Mouse (Mus musculus): ENCODE measurements around the gene Pm20d1. TPM values are rescaled to one million over a fixed set of nuclear protein-coding genes. Genes with fewer than 3 reads are reported as not detected.

Pm20d1 gene
- total and polyA plus RNA-seq, 2 experiments, result 35.5 to 62.0 TPM

DNA sequence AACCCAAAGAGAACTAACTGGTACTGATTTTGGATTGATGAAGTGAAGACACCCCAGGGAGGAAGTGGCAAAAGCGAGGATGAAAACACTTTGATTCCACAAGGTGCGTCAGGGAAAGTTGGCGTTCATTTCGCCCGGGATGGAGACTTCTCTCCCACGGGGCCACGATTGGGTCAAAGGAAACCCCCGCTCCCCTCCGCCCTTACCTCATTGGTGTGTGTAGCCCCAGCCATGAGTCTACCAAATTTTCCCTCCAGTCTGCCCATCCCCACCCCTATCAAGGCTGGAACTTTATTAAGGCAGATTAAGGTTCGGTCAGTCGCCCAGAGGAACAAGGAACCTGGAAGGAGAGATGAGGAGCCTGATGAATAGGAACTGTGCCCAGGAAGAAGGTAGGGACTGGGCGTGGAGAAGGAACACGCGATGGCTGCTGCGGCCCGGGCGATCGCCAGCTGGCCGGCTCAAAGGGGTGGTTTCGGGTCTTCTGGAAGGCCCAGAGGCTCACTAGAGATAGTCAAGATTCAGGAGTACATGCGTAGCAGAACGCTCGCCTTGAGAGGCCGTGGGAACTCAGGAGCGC, 30.1 kb downstream of the Pm20d1 start, which contains the start of gene Slc41a1:
Gene Slc41a1 (plus strand): TSS at position 287 of the 580 bp plus-strand sequence.
- no peak for DNase-seq (ENCODE audit: extremely low read depth, low read depth, low spot score)
- peak within 1 kb of the TSS; percentile 62 for H3K27ac ChIP-seq (replicated peaks; ENCODE audit: insufficient read depth, low read depth, low read length)
- 8% methylated on average over 25 of the region's 25 CpGs for WGBS

GRCm38 (mm10) chr1:131827787-131828258, 30.6 kb downstream of the Pm20d1 start:
- H3K27ac ChIP-seq (replicated peaks; ENCODE audit: insufficient read depth, low read depth, low read length), result peak overlapping the region; percentile 62
- peak; percentile 89 for DNase-seq (ENCODE audit: extremely low read depth, low read depth, low spot score)

More for the DNA sequence above, 30.1 kb downstream of the Pm20d1 start, which contains the start of gene Slc41a1:
- no peaks in the 10 kb centered on the region for H3K27me3 ChIP-seq (ENCODE audit: control insufficient read depth, insufficient read depth, low read length)
- peak within 1 kb of the TSS; percentile 89 for H3K9ac ChIP-seq (ENCODE audit: low read depth, low read length)
- peaks cover 11% of the 10 kb centered on the region for H3K4me1 ChIP-seq (ENCODE audit: control insufficient read depth, insufficient read depth, low read length)
- H3K36me3 ChIP-seq (ENCODE audit: control insufficient read depth, insufficient read depth, low read length), result no peaks in the 10 kb centered on the region
- no peaks in the 10 kb centered on the region for H3K79me2 ChIP-seq (ENCODE audit: control insufficient read depth, insufficient read depth, low read length)
- TF ChIP-seq POLR2A (IDR thresholded peaks at IDR 0.05; ENCODE audit: extremely low read depth, insufficient read depth, low read length) (no peak), CTCF (IDR thresholded peaks at IDR 0.05; ENCODE audit: low read depth, low read length) (no peak)
- H3K4me3 ChIP-seq (ENCODE audit: insufficient read depth, low read depth, low read length), result peak within 1 kb of the TSS; percentile 80

DNA sequence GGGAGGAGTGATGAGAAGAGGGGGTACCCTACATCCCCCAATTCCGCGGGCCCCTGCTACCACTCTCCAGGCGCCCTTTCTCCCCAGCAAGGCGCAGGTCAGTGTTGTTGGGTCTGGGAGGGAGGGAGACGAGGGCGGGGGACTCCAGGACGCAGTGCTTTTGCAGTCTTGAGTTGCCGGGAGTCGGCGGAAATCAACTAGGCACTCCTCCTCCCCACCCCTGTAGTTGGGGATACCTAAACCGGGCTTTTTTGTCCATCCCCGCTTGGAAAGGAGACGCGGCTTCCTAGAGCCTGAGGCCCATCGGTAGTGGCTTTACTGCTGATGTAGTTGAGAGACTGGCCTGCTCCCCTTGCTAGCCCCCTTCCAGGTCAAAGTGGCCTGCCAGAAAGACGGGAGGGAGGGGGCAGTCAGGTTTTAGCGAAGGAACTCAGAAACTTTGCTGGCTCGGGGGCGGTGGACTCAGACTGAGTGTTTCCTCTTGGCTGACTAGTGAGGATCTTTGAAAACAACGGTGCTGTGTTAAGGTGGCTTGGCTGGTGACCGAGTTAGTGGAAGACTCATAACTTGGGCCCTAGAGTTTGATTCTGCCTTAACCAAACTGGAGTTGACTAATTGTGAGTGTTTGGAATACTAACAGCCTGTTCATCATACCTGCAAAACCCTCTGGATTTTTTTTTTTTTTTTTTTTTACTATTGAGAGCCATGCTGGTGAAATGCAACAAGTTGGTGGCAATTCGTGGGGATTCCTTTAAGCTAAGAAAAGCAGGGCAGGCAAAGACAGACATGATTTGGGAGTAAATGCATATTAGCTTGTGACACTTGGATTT, 31.3 kb downstream of the Pm20d1 start:
- Histone ChIP-seq H3K4me3 (ENCODE audit: insufficient read depth, low read depth, low read length) (peak overlapping the region; percentile 80), H3K27ac (replicated peaks; ENCODE audit: insufficient read depth, low read depth, low read length) (peak overlapping the region; percentile 53), H3K36me3 (ENCODE audit: control insufficient read depth, insufficient read depth, low read length) (no peaks in the 10 kb centered on the region), H3K4me1 (ENCODE audit: control insufficient read depth, insufficient read depth, low read length) (peaks cover 11% of the 10 kb centered on the region), H3K9ac (ENCODE audit: low read depth, low read length) (peak overlapping the region; percentile 89), H3K79me2 (ENCODE audit: control insufficient read depth, insufficient read depth, low read length) (no peaks in the 10 kb centered on the region), H3K27me3 (ENCODE audit: control insufficient read depth, insufficient read depth, low read length) (no peaks in the 10 kb centered on the region)
- WGBS, result 15% methylated on average over 22 of the region's 22 CpGs
- TF ChIP-seq POLR2A (IDR thresholded peaks at IDR 0.05; ENCODE audit: extremely low read depth, insufficient read depth, low read length) (no peak), CTCF (IDR thresholded peaks at IDR 0.05; ENCODE audit: low read depth, low read length) (no peak)
- DNase-seq (ENCODE audit: extremely low read depth, low read depth, low spot score), result no peak

More at GRCm38 (mm10) chr1:131827787-131828258, 30.6 kb downstream of the Pm20d1 start:
- TF ChIP-seq CTCF (IDR thresholded peaks at IDR 0.05; ENCODE audit: low read depth, low read length), result no peak
- peak; percentile 76; the same call in 1 of the 2 replicates for TF ChIP-seq POLR2A (IDR thresholded peaks at IDR 0.05; ENCODE audit: extremely low read depth, insufficient read depth, low read length)
- peak overlapping the region; percentile 89 for H3K9ac ChIP-seq (ENCODE audit: low read depth, low read length)
- peak overlapping the region; percentile 80 for H3K4me3 ChIP-seq (ENCODE audit: insufficient read depth, low read depth, low read length)
- H3K27me3 ChIP-seq (ENCODE audit: control insufficient read depth, insufficient read depth, low read length), result no peaks in the 10 kb centered on the region
- H3K79me2 ChIP-seq (ENCODE audit: control insufficient read depth, insufficient read depth, low read length), result no peaks in the 10 kb centered on the region
- peaks cover 11% of the 10 kb centered on the region for H3K4me1 ChIP-seq (ENCODE audit: control insufficient read depth, insufficient read depth, low read length)
- under 1% methylated on average over 36 of the region's 36 CpGs for WGBS
- H3K36me3 ChIP-seq (ENCODE audit: control insufficient read depth, insufficient read depth, low read length), result no peaks in the 10 kb centered on the region

DNA sequence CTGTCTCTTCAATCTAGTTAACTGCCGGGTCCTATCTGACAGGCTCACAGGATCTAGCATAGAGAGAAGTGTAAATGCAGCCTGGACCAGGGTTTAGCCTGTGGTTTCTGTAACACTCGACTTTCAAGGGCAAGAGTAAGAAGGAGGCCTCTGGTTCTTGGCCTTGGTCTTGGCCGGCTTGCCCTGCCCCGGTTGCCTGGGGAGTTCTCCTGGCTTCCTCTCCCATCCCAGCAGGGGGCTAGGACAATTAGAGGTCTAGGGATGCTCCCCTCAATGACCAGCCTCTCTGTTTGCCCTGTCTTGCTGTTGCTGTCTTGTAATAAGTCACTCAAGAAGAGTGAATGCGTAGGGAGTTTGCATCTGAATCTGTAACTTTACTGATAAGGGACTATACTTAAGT, 32.1 kb downstream of the Pm20d1 start:
- WGBS, result 86% methylated on average over 5 of the region's 5 CpGs
- DNase-seq (ENCODE audit: extremely low read depth, low read depth, low spot score), result no peak
- H3K4me3 ChIP-seq (ENCODE audit: insufficient read depth, low read depth, low read length), result no peak overlapping the region
- H3K9ac ChIP-seq (ENCODE audit: low read depth, low read length), result no peak overlapping the region
- no peak overlapping the region for H3K27ac ChIP-seq (replicated peaks; ENCODE audit: insufficient read depth, low read depth, low read length)
- no peak for TF ChIP-seq POLR2A (IDR thresholded peaks at IDR 0.05; ENCODE audit: extremely low read depth, insufficient read depth, low read length)
- no peak for TF ChIP-seq CTCF (IDR thresholded peaks at IDR 0.05; ENCODE audit: low read depth, low read length)
- H3K27me3 ChIP-seq (ENCODE audit: control insufficient read depth, insufficient read depth, low read length), result no peaks in the 10 kb centered on the region
- peaks cover 11% of the 10 kb centered on the region for H3K4me1 ChIP-seq (ENCODE audit: control insufficient read depth, insufficient read depth, low read length)
- H3K79me2 ChIP-seq (ENCODE audit: control insufficient read depth, insufficient read depth, low read length), result no peaks in the 10 kb centered on the region
- H3K36me3 ChIP-seq (ENCODE audit: control insufficient read depth, insufficient read depth, low read length), result no peaks in the 10 kb centered on the region

DNA sequence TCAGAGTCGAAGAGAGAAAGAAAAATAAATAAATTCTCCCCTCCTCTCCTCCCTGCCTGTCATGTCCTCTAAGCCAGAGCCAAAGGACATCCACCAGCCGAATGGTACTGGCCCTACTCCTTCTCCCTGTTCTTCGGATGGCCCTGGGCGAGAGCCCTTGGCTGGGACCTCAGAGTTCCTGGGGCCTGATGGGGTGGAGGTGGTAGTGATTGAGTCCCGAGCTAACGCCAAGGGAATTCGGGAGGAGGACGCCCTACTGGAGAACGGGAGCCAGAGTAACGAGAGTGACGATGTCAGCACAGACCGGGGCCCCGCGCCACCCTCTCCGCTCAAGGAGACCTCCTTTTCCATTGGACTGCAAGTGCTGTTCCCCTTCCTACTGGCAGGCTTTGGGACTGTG, 33.4 kb downstream of the Pm20d1 start:
- Histone ChIP-seq H3K27me3 (ENCODE audit: control insufficient read depth, insufficient read depth, low read length) (no peaks in the 10 kb centered on the region), H3K79me2 (ENCODE audit: control insufficient read depth, insufficient read depth, low read length) (no peaks in the 10 kb centered on the region), H3K36me3 (ENCODE audit: control insufficient read depth, insufficient read depth, low read length) (no peaks in the 10 kb centered on the region), H3K4me3 (ENCODE audit: insufficient read depth, low read depth, low read length) (no peak overlapping the region), H3K4me1 (ENCODE audit: control insufficient read depth, insufficient read depth, low read length) (peaks cover 11% of the 10 kb centered on the region), H3K9ac (ENCODE audit: low read depth, low read length) (no peak overlapping the region), H3K27ac (replicated peaks; ENCODE audit: insufficient read depth, low read depth, low read length) (no peak overlapping the region)
- TF ChIP-seq POLR2A (IDR thresholded peaks at IDR 0.05; ENCODE audit: extremely low read depth, insufficient read depth, low read length) (no peak), CTCF (IDR thresholded peaks at IDR 0.05; ENCODE audit: low read depth, low read length) (no peak)
- WGBS, result 92% methylated on average over 15 of the region's 15 CpGs
- no peak for DNase-seq (ENCODE audit: extremely low read depth, low read depth, low spot score)
